15 mouse cellular contexts compared by ENCODE assay signal in genomic region chr6:27348272-27348671, GRCm38 (mm10).
DNase-seq lines count a peak whose midpoint lies in the region; ATAC-seq lines count a peak whose summit lies in the region.
"Had no signal": no experiment of that assay in that cellular context is flagged by ENCODE, and none has a peak within 500 bp of the region (broad histone marks: within the 10 kb centered on the region; RNA-seq: fewer than 3 reads in every experiment).

No protein-coding gene starts in this region.

- ATAC-seq in midbrain, embryonic 13.5 days: peak; percentile 60; the same call in 1 of the 2 replicates
- ATAC-seq in midbrain, embryonic 11.5 days (ENCODE audit: low FRiP score): no peak
- ATAC-seq in liver, embryonic 16.5 days (ENCODE audit: low read depth): peak; percentile 63
- no peak for ATAC-seq in megakaryocyte, adult 5-6 weeks (ENCODE audit: poor library complexity, severe bottlenecking)

- no peak overlapping the region for H3K9ac ChIP-seq in midbrain, embryonic 13.5 days (replicated peaks)
- no peak overlapping the region for H3K9ac ChIP-seq in midbrain, embryonic 11.5 days (ENCODE audit: low read length)
- H3K9ac ChIP-seq in liver, embryonic 16.5 days (ENCODE audit: low read depth, low read length): no peak overlapping the region
- H3K9ac ChIP-seq: hindbrain, embryonic 15.5 days; neural tube, embryonic 13.5 days had no signal

- WGBS in midbrain, embryonic 13.5 days: 63% methylated on average over 2 of the region's 2 CpGs
- 80% methylated on average over 2 of the region's 2 CpGs for WGBS in midbrain, embryonic 11.5 days
- WGBS in liver, embryonic 16.5 days (ENCODE audit: insufficient replicate concordance): 14% methylated on average over 2 of the region's 2 CpGs

- H3K9me3 ChIP-seq in midbrain, embryonic 13.5 days: no peaks in the 10 kb centered on the region
- no peaks in the 10 kb centered on the region for H3K9me3 ChIP-seq in midbrain, embryonic 11.5 days (ENCODE audit: control insufficient read depth, low read length)
- no peaks in the 10 kb centered on the region for H3K9me3 ChIP-seq in liver, embryonic 16.5 days (replicated peaks; ENCODE audit: control insufficient read depth, low read length)
- H3K9me3 ChIP-seq: hindbrain, embryonic 15.5 days; midbrain, embryonic 10.5 days; neural tube, embryonic 13.5 days had no signal

- H3K27me3 ChIP-seq in midbrain, embryonic 13.5 days: no peaks in the 10 kb centered on the region
- no peaks in the 10 kb centered on the region for H3K27me3 ChIP-seq in midbrain, embryonic 11.5 days (ENCODE audit: control insufficient read depth, insufficient read depth, low read length)
- H3K27me3 ChIP-seq in liver, embryonic 16.5 days (ENCODE audit: control insufficient read depth, insufficient read depth, low read depth, low read length): no peaks in the 10 kb centered on the region
- H3K27me3 ChIP-seq: hindbrain, embryonic 15.5 days; neural tube, embryonic 13.5 days had no signal

- H3K36me3 ChIP-seq in midbrain, embryonic 13.5 days: no peaks in the 10 kb centered on the region
- H3K36me3 ChIP-seq in midbrain, embryonic 11.5 days (ENCODE audit: control insufficient read depth, insufficient read depth, low read length): no peaks in the 10 kb centered on the region
- H3K36me3 ChIP-seq in liver, embryonic 16.5 days (ENCODE audit: control insufficient read depth, insufficient read depth): no peaks in the 10 kb centered on the region
- H3K36me3 ChIP-seq: hindbrain, embryonic 15.5 days; midbrain, embryonic 10.5 days; neural tube, embryonic 13.5 days had no signal

- no peak overlapping the region for H3K27ac ChIP-seq in midbrain, embryonic 13.5 days
- H3K27ac ChIP-seq in midbrain, embryonic 11.5 days (ENCODE audit: low read depth, low read length): no peak overlapping the region
- no peak overlapping the region for H3K27ac ChIP-seq in liver, embryonic 16.5 days (ENCODE audit: low read length)
- H3K27ac ChIP-seq: hindbrain, embryonic 15.5 days; midbrain, embryonic 10.5 days; neural tube, embryonic 13.5 days had no signal

- peak; percentile 22 to 36 for DNase-seq in cerebellum, postnatal 14 days
- DNase-seq in cerebellum, postnatal 4 days (ENCODE audit: low spot score in 2 of 2): no peak
- no peak for DNase-seq in midbrain, embryonic 11.5 days (ENCODE audit: low spot score, missing footprints)
- peak; percentile 14 for DNase-seq in c-Kit-positive CD71-negative TER-119-negative erythroid progenitor cells, embryonic 14.5 days (ENCODE audit: low read depth)
- DNase-seq in ovary, postnatal 10 days (ENCODE audit: low spot score): no peak
- DNase-seq: embryo, embryonic 11 days; kidney, adult 9 months; right cerebral cortex, postnatal 25 days; thymus, postnatal 14 days had no signal

- H3K4me2 ChIP-seq in midbrain, embryonic 13.5 days (replicated peaks): no peak overlapping the region
- no peak overlapping the region for H3K4me2 ChIP-seq in midbrain, embryonic 11.5 days
- no peak overlapping the region for H3K4me2 ChIP-seq in liver, embryonic 16.5 days (ENCODE audit: low read depth, low read length)
- H3K4me2 ChIP-seq: hindbrain, embryonic 15.5 days; neural tube, embryonic 13.5 days had no signal

- H3K4me1 ChIP-seq in midbrain, embryonic 13.5 days (replicated peaks): no peaks in the 10 kb centered on the region
- no peaks in the 10 kb centered on the region for H3K4me1 ChIP-seq in midbrain, embryonic 11.5 days (ENCODE audit: control insufficient read depth, insufficient read depth, low read length)
- H3K4me1 ChIP-seq in liver, embryonic 16.5 days (ENCODE audit: control insufficient read depth, low read depth, low read length): no peaks in the 10 kb centered on the region
- H3K4me1 ChIP-seq: hindbrain, embryonic 15.5 days; midbrain, embryonic 10.5 days; neural tube, embryonic 13.5 days had no signal

- no peak overlapping the region for H3K4me3 ChIP-seq in midbrain, embryonic 13.5 days (replicated peaks)
- no peak overlapping the region for H3K4me3 ChIP-seq in midbrain, embryonic 11.5 days (ENCODE audit: low read depth, low read length)
- no peak overlapping the region for H3K4me3 ChIP-seq in liver, embryonic 16.5 days (ENCODE audit: low read depth, low read length)
- H3K4me3 ChIP-seq: hindbrain, embryonic 15.5 days; midbrain, embryonic 10.5 days; neural tube, embryonic 13.5 days had no signal

Comparison
In these comparisons a context has a peak if more than half of its experiments do, and no peak if none do; other contexts are left out.
1. DNase-seq: peak in cerebellum, postnatal 14 days (2 of 2) and c-Kit-positive CD71-negative TER-119-negative erythroid progenitor cells, embryonic 14.5 days (single experiment); none in cerebellum, postnatal 4 days (0 of 2), midbrain, embryonic 11.5 days (single experiment) and ovary, postnatal 10 days (single experiment).
2. ATAC-seq: peak in midbrain, embryonic 13.5 days (single experiment) and liver, embryonic 16.5 days (single experiment); none in midbrain, embryonic 11.5 days (single experiment) and megakaryocyte, adult 5-6 weeks (single experiment).